Mouse (Mus musculus) thymus, adult 2 months (tissue): ENCODE data around the gene Dysf.

ENCODE experiments used
- CTCF ChIP-seq: fragments of 200-500 bp; IDR thresholded peaks from 2 replicates; pipeline ENCODE4 v1.5.1; 2012; ENCODE audit warnings: mild to moderate bottlenecking, control low read depth, low read length, moderate library complexity, borderline replicate concordance; ENCODE audit not compliant: control insufficient read depth, poor library complexity, insufficient read depth; ENCODE audit errors: extremely low read depth
- POLR2A ChIP-seq: fragments of 200-500 bp; IDR thresholded peaks from 2 replicates; pipeline ENCODE4 v1.6.1; 2012; ENCODE audit warnings: mild to moderate bottlenecking, low read length, control low read depth, moderate library complexity; ENCODE audit not compliant: control insufficient read depth, poor library complexity, insufficient read depth; ENCODE audit errors: extremely low read depth

- TF ChIP-seq CTCF (no peak), POLR2A (no peak)
These were observed 139.0 kb downstream of the Dysf start for GRCm38 (mm10) chr6:84147206-84148004.
